Mouse (Mus musculus): ENCODE data around the gene Gys1. TPM values are rescaled to one million over a fixed set of nuclear protein-coding genes. Genes with fewer than 3 reads are reported as not detected.
A peak's percentile ranks its signal among the peaks of the same experiment; 100 is the strongest.

The Gys1 gene
- polyA plus RNA-seq, 1 experiment: 35.2 TPM

DNA sequence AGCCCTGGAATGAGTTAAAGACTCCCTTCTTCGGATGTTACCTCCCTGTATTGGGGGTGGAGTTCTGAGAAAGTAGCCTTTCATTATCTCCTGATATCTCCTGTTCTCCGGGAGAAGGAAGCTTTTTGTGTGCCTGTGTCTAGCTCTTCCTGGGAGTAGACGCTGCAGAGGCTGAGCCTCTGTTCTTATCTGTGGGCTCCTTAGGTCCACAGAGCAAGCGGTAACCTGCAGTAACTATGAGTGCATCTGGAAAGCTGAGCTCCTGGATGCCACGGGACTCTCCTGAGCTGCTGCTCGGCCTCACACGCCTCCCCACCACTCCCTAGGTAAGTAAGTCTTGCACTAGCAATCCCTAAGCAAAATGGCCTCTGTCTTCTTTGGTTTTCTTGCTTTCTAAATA is 51.5 kb downstream of the Gys1 start:
- TF ChIP-seq CTCF (IDR thresholded peaks at IDR 0.05; ENCODE audit: borderline replicate concordance, control insufficient read depth, extremely low read depth, insufficient read depth, low read length, poor library complexity): no peak
- no peak for TF ChIP-seq POLR2A (IDR thresholded peaks at IDR 0.05; ENCODE audit: control insufficient read depth, extremely low read depth, insufficient read depth, low read length, poor library complexity)
- H3K27me3 ChIP-seq (ENCODE audit: control insufficient read depth, insufficient read depth, low read length): no peaks in the 10 kb centered on the region
- no peak overlapping the region for H3K27ac ChIP-seq (ENCODE audit: control insufficient read depth, insufficient read depth, low read length)
- H3K4me1 ChIP-seq (replicated peaks; ENCODE audit: control insufficient read depth, insufficient read depth, low read length): peaks cover 8% of the 10 kb centered on the region
- DNase-seq: no peak
- H3K4me3 ChIP-seq (ENCODE audit: control insufficient read depth, insufficient read depth, low read length): no peak overlapping the region
- WGBS: 87% methylated on average over 7 of the region's 7 CpGs
- no peaks in the 10 kb centered on the region for H3K36me3 ChIP-seq (ENCODE audit: control insufficient read depth, insufficient read depth, low read length)

DNA sequence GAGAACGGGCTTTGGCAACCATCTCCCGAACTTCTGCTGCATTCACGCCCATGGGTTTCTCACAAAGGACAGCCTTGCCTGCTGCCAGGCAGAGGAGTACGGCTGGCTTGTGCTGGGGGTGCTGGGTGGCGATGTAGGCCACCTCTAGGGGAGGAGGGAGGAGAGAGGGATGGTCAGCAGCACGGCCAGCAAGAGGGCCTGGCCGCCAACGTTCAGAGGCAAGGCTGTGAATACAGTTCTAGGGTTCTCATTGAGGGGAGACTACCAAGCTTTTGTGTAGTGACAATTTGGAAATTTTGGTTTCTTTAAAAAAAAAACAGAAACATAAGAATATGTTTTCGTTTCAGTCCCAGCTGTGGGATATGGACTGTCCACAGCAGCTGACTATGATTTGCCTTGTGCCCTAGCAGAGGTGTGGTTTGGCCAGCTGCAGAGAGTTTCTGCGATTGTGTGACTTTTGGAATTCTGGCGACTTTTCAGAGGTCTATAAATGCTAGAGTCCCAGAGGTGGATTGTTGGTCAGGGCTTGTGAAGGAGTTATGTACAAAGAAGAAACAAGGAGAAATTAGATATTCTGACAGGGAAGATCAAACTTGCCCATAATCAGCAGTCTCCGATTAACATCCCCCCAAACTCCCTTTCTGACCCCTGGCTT is 52.2 kb downstream of the Gys1 start, which contains the start of gene Gm45808:
Gene Gm45808 (minus strand): TSS at position 51 of the 655 bp plus-strand sequence.
- no peak for TF ChIP-seq CTCF (IDR thresholded peaks at IDR 0.05; ENCODE audit: borderline replicate concordance, control insufficient read depth, extremely low read depth, insufficient read depth, low read length, poor library complexity)
- DNase-seq: no peak
- no peaks in the 10 kb centered on the region for H3K27me3 ChIP-seq (ENCODE audit: control insufficient read depth, insufficient read depth, low read length)
- H3K4me3 ChIP-seq (ENCODE audit: control insufficient read depth, insufficient read depth, low read length): no peak within 1 kb of the TSS
- H3K4me1 ChIP-seq (replicated peaks; ENCODE audit: control insufficient read depth, insufficient read depth, low read length): peaks cover 10% of the 10 kb centered on the region
- 91% methylated on average over 12 of the region's 12 CpGs for WGBS
- no peaks in the 10 kb centered on the region for H3K36me3 ChIP-seq (ENCODE audit: control insufficient read depth, insufficient read depth, low read length)
- H3K27ac ChIP-seq (ENCODE audit: control insufficient read depth, insufficient read depth, low read length): no peak within 1 kb of the TSS

DNA sequence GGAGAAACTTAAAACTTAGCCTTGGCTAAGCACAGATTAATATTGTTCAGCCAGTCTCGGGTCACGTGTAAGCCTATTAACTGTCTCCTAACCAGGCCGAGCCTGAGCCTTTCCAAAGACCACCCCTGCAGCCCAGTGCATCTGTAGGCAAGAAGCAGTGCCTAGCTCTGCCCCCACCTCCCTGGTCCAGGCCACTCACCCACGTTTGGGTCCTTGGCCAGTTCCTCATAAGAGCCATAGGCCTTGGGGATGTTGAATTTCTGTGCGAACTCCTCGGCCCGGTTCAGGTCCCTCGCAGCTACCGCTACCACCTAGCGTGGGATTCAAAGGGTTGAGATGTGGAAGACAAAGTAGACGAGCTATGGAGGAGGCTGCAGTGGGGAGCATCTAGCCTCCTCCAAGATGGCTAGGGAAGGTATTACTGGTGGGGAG is 53.2 kb downstream of the Gys1 start:
- no peak for DNase-seq
- H3K36me3 ChIP-seq (ENCODE audit: control insufficient read depth, insufficient read depth, low read length): no peaks in the 10 kb centered on the region
- TF ChIP-seq POLR2A (IDR thresholded peaks at IDR 0.05; ENCODE audit: control insufficient read depth, extremely low read depth, insufficient read depth, low read length, poor library complexity) (no peak), CTCF (IDR thresholded peaks at IDR 0.05; ENCODE audit: borderline replicate concordance, control insufficient read depth, extremely low read depth, insufficient read depth, low read length, poor library complexity) (no peak)
- peaks cover 10% of the 10 kb centered on the region for H3K4me1 ChIP-seq (replicated peaks; ENCODE audit: control insufficient read depth, insufficient read depth, low read length)
- no peaks in the 10 kb centered on the region for H3K27me3 ChIP-seq (ENCODE audit: control insufficient read depth, insufficient read depth, low read length)
- 90% methylated on average over 11 of the region's 11 CpGs for WGBS
- no peak overlapping the region for H3K27ac ChIP-seq (ENCODE audit: control insufficient read depth, insufficient read depth, low read length)
- no peak overlapping the region for H3K4me3 ChIP-seq (ENCODE audit: control insufficient read depth, insufficient read depth, low read length)

DNA sequence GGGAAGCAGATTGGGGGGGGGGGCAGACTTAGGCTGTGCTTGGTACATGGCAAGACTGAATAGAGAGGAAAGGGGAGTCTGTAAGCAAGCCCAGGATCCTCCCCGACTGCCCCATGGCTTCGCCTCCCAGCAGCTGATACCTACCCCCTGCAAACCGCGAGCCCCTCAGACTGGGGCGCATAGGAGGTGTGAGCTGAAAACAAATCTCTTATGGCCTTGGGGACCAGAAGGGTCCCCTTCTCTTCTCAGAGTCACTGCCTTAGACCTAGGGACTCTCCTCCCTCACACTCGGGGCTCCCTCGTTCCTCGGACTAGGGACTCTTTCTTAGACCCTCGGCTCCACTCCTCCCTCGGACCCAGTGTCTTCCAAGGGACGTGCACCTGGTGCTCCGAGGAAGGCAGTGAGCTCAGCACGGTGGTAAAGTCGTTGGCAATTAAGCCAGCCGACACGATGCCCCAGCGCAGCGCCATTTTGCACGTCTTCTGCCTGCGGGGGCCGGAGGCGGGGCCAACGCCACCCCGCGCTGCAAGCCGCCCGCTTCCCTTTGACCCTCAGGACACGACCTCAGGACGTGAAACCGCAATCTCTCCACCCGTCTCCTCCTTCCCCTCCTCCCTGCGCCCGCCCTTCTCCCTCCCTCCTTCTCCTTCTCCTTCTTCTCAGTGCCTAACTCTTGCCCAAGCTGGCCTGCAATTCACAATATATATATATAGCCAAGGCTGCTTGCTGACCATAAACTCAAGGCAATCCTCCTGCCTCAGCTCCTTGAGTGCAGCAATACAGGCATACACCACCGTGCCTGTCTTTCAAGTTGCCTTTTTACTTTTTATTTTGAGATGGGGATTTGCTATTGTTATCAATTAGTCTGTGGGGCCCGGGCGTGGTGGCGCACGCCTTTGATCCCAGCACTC is 53.9 kb downstream of the Gys1 start, which contains the start of gene Dhdh:
Gene Dhdh (minus strand): TSS at position 513 of the 912 bp plus-strand sequence.
- WGBS: 17% methylated on average over 38 of the region's 38 CpGs
- DNase-seq: peak; percentile 33
- Histone ChIP-seq H3K4me1 (replicated peaks; ENCODE audit: control insufficient read depth, insufficient read depth, low read length) (peaks cover 10% of the 10 kb centered on the region), H3K36me3 (ENCODE audit: control insufficient read depth, insufficient read depth, low read length) (no peaks in the 10 kb centered on the region), H3K4me3 (ENCODE audit: control insufficient read depth, insufficient read depth, low read length) (peak within 1 kb of the TSS; percentile 38), H3K27me3 (ENCODE audit: control insufficient read depth, insufficient read depth, low read length) (no peaks in the 10 kb centered on the region), H3K27ac (ENCODE audit: control insufficient read depth, insufficient read depth, low read length) (no peak within 1 kb of the TSS)
- TF ChIP-seq CTCF (IDR thresholded peaks at IDR 0.05; ENCODE audit: borderline replicate concordance, control insufficient read depth, extremely low read depth, insufficient read depth, low read length, poor library complexity) (no peak), POLR2A (IDR thresholded peaks at IDR 0.05; ENCODE audit: control insufficient read depth, extremely low read depth, insufficient read depth, low read length, poor library complexity) (no peak)

DNA sequence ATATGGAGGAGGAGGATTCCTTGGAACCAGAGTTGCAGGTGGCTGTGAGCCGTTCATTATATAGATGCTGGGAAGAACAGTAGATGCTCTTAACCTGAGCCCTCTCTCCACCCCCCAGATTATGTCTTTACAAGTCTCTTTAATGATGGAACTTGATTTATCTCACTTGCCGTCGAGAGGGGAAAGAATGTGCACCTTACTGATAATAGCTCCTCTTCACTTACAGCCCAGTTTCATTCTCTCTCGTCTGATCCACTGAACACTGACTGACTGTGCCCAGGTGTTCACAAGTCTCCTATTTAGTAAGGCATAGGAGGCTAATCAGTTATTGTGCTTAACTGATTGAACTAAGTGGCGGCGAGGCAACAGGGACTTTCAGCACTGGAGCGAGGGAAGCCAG is 54.9 kb downstream of the Gys1 start:
- H3K27me3 ChIP-seq (ENCODE audit: control insufficient read depth, insufficient read depth, low read length): no peaks in the 10 kb centered on the region
- no peak overlapping the region for H3K4me3 ChIP-seq (ENCODE audit: control insufficient read depth, insufficient read depth, low read length)
- H3K27ac ChIP-seq (ENCODE audit: control insufficient read depth, insufficient read depth, low read length): no peak overlapping the region
- peaks cover 10% of the 10 kb centered on the region for H3K4me1 ChIP-seq (replicated peaks; ENCODE audit: control insufficient read depth, insufficient read depth, low read length)
- TF ChIP-seq CTCF (IDR thresholded peaks at IDR 0.05; ENCODE audit: borderline replicate concordance, control insufficient read depth, extremely low read depth, insufficient read depth, low read length, poor library complexity) (no peak), POLR2A (IDR thresholded peaks at IDR 0.05; ENCODE audit: control insufficient read depth, extremely low read depth, insufficient read depth, low read length, poor library complexity) (no peak)
- no peaks in the 10 kb centered on the region; the same call in none of the 2 replicates for H3K36me3 ChIP-seq (ENCODE audit: control insufficient read depth, insufficient read depth, low read length)
- 92% methylated on average over 7 of the region's 7 CpGs for WGBS
- DNase-seq: no peak

DNA sequence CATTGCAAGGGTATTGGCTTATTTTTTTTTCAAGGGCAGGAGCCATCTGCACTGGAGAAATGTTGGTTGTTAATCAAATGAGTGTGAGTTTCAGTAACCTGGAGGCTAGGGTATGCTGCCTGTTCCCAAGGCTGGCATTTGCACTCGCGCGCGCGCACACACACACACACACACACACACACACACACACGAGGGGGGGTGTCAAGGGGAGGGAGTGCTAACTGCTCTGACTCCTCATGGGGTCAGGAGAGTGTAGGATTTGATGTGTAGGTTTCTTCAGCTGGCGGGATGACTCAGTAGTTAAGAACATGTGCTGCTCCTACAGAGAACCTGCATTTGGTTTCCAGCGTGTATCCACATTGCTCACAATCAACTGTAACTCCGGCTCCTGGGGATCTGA is 56.2 kb downstream of the Gys1 start:
- TF ChIP-seq CTCF (IDR thresholded peaks at IDR 0.05; ENCODE audit: borderline replicate concordance, control insufficient read depth, extremely low read depth, insufficient read depth, low read length, poor library complexity): no peak
- no peak for TF ChIP-seq POLR2A (IDR thresholded peaks at IDR 0.05; ENCODE audit: control insufficient read depth, extremely low read depth, insufficient read depth, low read length, poor library complexity)
- Histone ChIP-seq H3K4me3 (ENCODE audit: control insufficient read depth, insufficient read depth, low read length) (no peak overlapping the region), H3K4me1 (replicated peaks; ENCODE audit: control insufficient read depth, insufficient read depth, low read length) (peaks cover 10% of the 10 kb centered on the region), H3K27ac (ENCODE audit: control insufficient read depth, insufficient read depth, low read length) (no peak overlapping the region), H3K27me3 (ENCODE audit: control insufficient read depth, insufficient read depth, low read length) (no peaks in the 10 kb centered on the region), H3K36me3 (ENCODE audit: control insufficient read depth, insufficient read depth, low read length) (no peaks in the 10 kb centered on the region; the same call in none of the 2 replicates)
- WGBS: 71% methylated on average over 9 of the region's 9 CpGs
- DNase-seq: no peak
